Mouse (Mus musculus): ENCODE measurements around the gene Gm20388.

- TF ChIP-seq CTCF (IDR thresholded peaks at IDR 0.05; ENCODE audit: low read depth) = no peak
- TF ChIP-seq EP300 (IDR thresholded peaks at IDR 0.05; ENCODE audit: low read depth) = no peak
Observed at GRCm38 (mm10) chr8:120940287-120940686, 1029.6 kb downstream of the Gm20388 start.
